Mouse (Mus musculus) E14TG2a.4 (cell line): Measurements from ENCODE around the gene Dhrs1.

Experiments
- CTCF ChIP-seq: conservative IDR thresholded peaks from 2 replicates; pipeline ENCODE4 v1.5.1; 2014; ENCODE audit warnings: low read length
- POU5F1 ChIP-seq: IDR thresholded peaks from 2 replicates; pipeline ENCODE4 v1.6.1; 2014; ENCODE audit warnings: low read length, borderline replicate concordance

- TF ChIP-seq CTCF (no peak), POU5F1 (no peak)
These were observed 48.0 kb upstream of the Dhrs1 start for GRCm38 (mm10) chr14:55793461-55793860.
